Mouse (Mus musculus) neural tube, embryonic 13.5 days (tissue): ENCODE results near the gene Gm27027. TPM values are rescaled to one million over a fixed set of nuclear protein-coding genes. Genes with fewer than 3 reads are reported as not detected.
A peak's percentile ranks its signal among the peaks of the same experiment; 100 is the strongest.

Experiments
- ATAC-seq: fragments of 200-750 bp; cut with Nextera tagmentation; 2 replicates; pipeline ENCODE4 v1.8.0; 2017; ENCODE audit warnings: low read depth, mild to moderate bottlenecking, moderate TSS enrichment, moderate library complexity
- H3K27ac ChIP-seq: fragments of 300-500 bp; sonication (generic); replicated peaks from 2 replicates; pipeline ENCODE4 v1.5.1; 2015; ENCODE audit warnings: moderate library complexity, mild to moderate bottlenecking, inconsistent platforms
- H3K27me3 ChIP-seq: fragments of 300-500 bp; sonication (generic); 2 replicates; pipeline ENCODE4 v1.6.1; 2015; ENCODE audit warnings: mild to moderate bottlenecking, inconsistent platforms
- H3K36me3 ChIP-seq: fragments of 300-500 bp; sonication (generic); 2 replicates; pipeline ENCODE4 v1.6.1; 2015; ENCODE audit warnings: mild to moderate bottlenecking, inconsistent platforms
- H3K4me1 ChIP-seq: fragments of 300-500 bp; sonication (generic); replicated peaks from 2 replicates; pipeline ENCODE4 v1.6.1; 2015; ENCODE audit warnings: inconsistent platforms
- H3K4me2 ChIP-seq: fragments of 300-500 bp; sonication (generic); 2 replicates; pipeline ENCODE4 v1.6.1; 2015; ENCODE audit warnings: inconsistent platforms, mild to moderate bottlenecking, moderate library complexity
- H3K4me3 ChIP-seq: fragments of 300-500 bp; sonication (generic); 2 replicates; pipeline ENCODE4 v1.5.1; 2015; ENCODE audit warnings: mild to moderate bottlenecking, inconsistent platforms
- H3K9ac ChIP-seq: fragments of 300-500 bp; sonication (generic); 2 replicates; pipeline ENCODE4 v1.6.1; 2015; ENCODE audit warnings: moderate library complexity, mild to moderate bottlenecking, inconsistent platforms
- H3K9me3 ChIP-seq: fragments of 300-500 bp; sonication (generic); 2 replicates; pipeline ENCODE4 v1.6.1; 2016; ENCODE audit warnings: inconsistent platforms
- WGBS: fragments of 180-500 bp; shearing (Covaris S2); methylation state at CpG from one replicate; pipeline ENCODE4 v1.1.7; 2015; 5-methylcytosine and 5-hydroxymethylcytosine counted together
- polyA plus RNA-seq: library from polyadenylated mRNA; unstranded; fragments of >200 nt; fragmentation: Nextera tagmentation; extraction: Ambion mirVana; gene quantifications from 2 replicates; pipeline ENCODE4 v1.2.1, GENCODE M21; 2015

Gm27027 gene
- polyA plus RNA-seq, 1 experiment from 2014 or later: not detected

DNA sequence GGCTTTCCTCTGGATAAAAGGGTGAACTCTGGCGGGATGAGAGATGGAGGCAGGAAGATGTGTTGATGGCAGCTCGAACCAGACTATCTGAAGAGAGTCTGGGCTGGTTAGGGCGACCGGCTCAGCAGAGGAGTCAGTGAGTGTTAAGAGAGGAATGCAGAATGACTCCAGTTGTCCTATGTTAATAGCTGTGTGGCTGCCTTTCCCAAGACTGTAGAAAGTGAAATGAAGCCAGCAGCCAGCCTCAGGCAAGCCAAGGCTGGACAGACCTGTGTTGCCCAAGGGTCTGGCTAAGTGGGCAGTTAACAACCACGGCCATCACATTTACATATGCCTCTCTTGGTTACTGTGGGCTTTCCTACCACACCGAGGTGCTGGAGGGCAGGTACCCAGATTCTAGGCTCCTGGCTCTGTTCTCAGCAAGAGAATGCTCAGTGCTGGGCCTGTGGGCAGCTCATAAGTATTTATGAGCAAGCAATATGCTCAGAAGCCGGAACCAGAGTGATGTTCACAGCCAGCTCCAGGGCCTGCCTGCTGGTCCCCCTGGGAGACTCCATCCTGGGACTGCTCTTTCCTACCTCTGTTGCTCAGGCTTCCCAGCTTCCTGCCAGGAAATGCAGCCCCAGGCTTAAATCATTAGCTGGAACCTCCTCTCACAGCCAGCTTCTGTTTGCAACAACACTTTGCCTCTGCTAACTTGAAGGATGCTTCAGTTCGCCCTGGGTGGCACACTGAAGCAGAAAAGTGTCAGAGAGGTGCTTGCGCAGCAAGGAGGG lies 88.4 kb downstream of the Gm27027 start:
- peak; percentile 71 for ATAC-seq
- Histone ChIP-seq H3K27me3 (no peaks in the 10 kb centered on the region), H3K4me3 (no peak overlapping the region), H3K4me2 (no peak overlapping the region), H3K4me1 (peaks cover 34% of the 10 kb centered on the region), H3K9ac (no peak overlapping the region), H3K36me3 (no peaks in the 10 kb centered on the region), H3K9me3 (no peaks in the 10 kb centered on the region), H3K27ac (peak overlapping the region; percentile 78)
- WGBS: 52% methylated on average over 9 of the region's 9 CpGs

Other genes starting within 250 kb of the Gm27027 start
- gene Ext2, start 173.8 kb downstream of the Gm27027 start, polyA plus RNA-seq: 71.4 and 78.4 TPM in 2 replicates
- 5.1 and 7.1 TPM in 2 replicates for gene Accs, start 146.4 kb downstream of the Gm27027 start, polyA plus RNA-seq
- 0.08 TPM in 1 of 2 replicates, not detected in the other for gene Accsl, start 127.2 kb downstream of the Gm27027 start, polyA plus RNA-seq
- 10.7 and 11.0 TPM in 2 replicates for gene Gm13889, start 39.2 kb downstream of the Gm27027 start, polyA plus RNA-seq
- gene Alkbh3, start 14.5 kb upstream of the Gm27027 start, polyA plus RNA-seq: 43.4 and 43.8 TPM in 2 replicates
- 122 and 132 TPM in 2 replicates for gene Hsd17b12, start 161.6 kb upstream of the Gm27027 start, polyA plus RNA-seq